Mouse (Mus musculus): ENCODE data around the gene Tdrd3. TPM values are rescaled to one million over a fixed set of nuclear protein-coding genes. Genes with fewer than 3 reads are reported as not detected.

Gene Tdrd3
- total RNA-seq, 2 experiments from 2014 or later, result 29.6 to 46.0 TPM

- no peak for ATAC-seq (replicated peaks; ENCODE audit: poor library complexity)
These were observed 147.4 kb downstream of the Tdrd3 start for GRCm38 (mm10) chr14:87563841-87564240.

GRCm38 (mm10) chr14:87566211-87566610 is 149.8 kb downstream of the Tdrd3 start:
- ATAC-seq (replicated peaks; ENCODE audit: poor library complexity), result peak; percentile 27; the same call in 1 of the 2 replicates

GRCm38 (mm10) chr14:87567034-87567461 is 150.6 kb downstream of the Tdrd3 start:
- peak; percentile 54 for ATAC-seq (replicated peaks; ENCODE audit: poor library complexity)

GRCm38 (mm10) chr14:87567626-87568446 is 151.4 kb downstream of the Tdrd3 start:
- peak; percentile 37 for ATAC-seq (replicated peaks; ENCODE audit: poor library complexity)

- ATAC-seq (replicated peaks; ENCODE audit: poor library complexity), result no peak
These were observed 152.0 kb downstream of the Tdrd3 start for GRCm38 (mm10) chr14:87568447-87568908.

- ATAC-seq (replicated peaks; ENCODE audit: poor library complexity), result peak; percentile 53
These were observed 153.0 kb downstream of the Tdrd3 start for GRCm38 (mm10) chr14:87569471-87569870.

- ATAC-seq (replicated peaks; ENCODE audit: poor library complexity), result peak; percentile 51
These were observed 156.0 kb downstream of the Tdrd3 start for GRCm38 (mm10) chr14:87572453-87572852.

- ATAC-seq (replicated peaks; ENCODE audit: poor library complexity), result no peak
These were observed 166.2 kb downstream of the Tdrd3 start for GRCm38 (mm10) chr14:87582610-87583009.

All from megakaryocyte progenitor cell, adult 5-6 weeks (primary cell).